Comparison of ENCODE assay signal across 9 mouse cellular contexts in the genomic region with DNA sequence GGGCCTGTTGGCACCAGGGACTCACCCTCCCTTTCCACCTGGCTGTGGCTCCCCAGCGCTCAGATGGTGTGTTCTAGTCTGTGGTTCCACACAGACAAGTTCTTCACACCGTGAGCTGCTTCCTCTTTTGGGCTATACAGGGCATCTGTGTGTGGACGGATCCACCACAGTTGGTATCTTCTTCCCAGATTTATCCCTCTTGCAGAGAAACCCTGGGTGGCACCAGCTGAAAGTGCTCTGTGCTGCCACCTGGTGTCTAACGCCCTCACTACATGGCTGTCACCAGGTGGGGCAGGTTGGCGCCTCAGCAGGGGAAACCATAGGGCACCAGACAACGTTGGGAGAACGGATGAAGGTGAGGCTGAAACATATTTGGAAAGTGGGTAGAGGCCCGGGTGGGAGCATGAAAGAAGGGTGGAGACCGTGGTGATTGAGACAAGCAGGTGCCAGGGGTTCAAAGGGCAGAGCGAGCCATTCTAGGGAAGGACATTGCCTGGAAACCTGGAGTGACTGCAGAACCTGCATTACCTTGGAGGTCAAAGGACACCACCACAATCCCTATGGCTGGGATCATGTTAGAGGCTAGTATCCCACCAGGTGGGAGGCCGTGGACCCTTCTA. TPM values are rescaled to one million over a fixed set of nuclear protein-coding genes. Genes with fewer than 3 reads are reported as not detected.
A peak's percentile ranks its signal among the peaks of the same experiment; 100 is the strongest.
DNase-seq lines count a peak whose midpoint lies in the region; ATAC-seq and TF ChIP-seq lines count a peak whose summit lies in the region.
"Had no signal": no experiment of that assay in that cellular context is flagged by ENCODE, and none has a peak within 500 bp of the region (broad histone marks: within the 10 kb centered on the region; RNA-seq: fewer than 3 reads in every experiment).

No protein-coding gene starts in this region.

- 22% methylated on average over 11 of the region's 11 CpGs for WGBS in heart, adult 2 months
- WGBS in liver, embryonic 14.5 days (ENCODE audit: insufficient replicate concordance): 17% methylated on average over 11 of the region's 11 CpGs
- 22% methylated on average over 11 of the region's 11 CpGs for WGBS in thymus, adult 2 months

- H3K27ac ChIP-seq in heart, adult 2 months: no peak overlapping the region
- H3K27ac ChIP-seq in liver, embryonic 14.5 days: no peak overlapping the region
- no peak overlapping the region for H3K27ac ChIP-seq in thymus, adult 2 months (ENCODE audit: control insufficient read depth, insufficient read depth, low read length)
- H3K27ac ChIP-seq: heart, embryonic 13.5 days had no signal

- no peaks in the 10 kb centered on the region for H3K27me3 ChIP-seq in heart, adult 2 months (ENCODE audit: control insufficient read depth, insufficient read depth, low read length)
- no peaks in the 10 kb centered on the region; the same call in 1 of the 2 replicates for H3K27me3 ChIP-seq in liver, embryonic 14.5 days (ENCODE audit: control insufficient read depth, insufficient read depth, low read length)
- no peaks in the 10 kb centered on the region for H3K27me3 ChIP-seq in thymus, adult 2 months (ENCODE audit: control insufficient read depth, insufficient read depth, low read length)

- peak; percentile 98; the same call in 1 of the 2 replicates for TF ChIP-seq CTCF in heart, adult 2 months (IDR thresholded peaks at IDR 0.05)
- TF ChIP-seq CTCF in liver, embryonic 14.5 days (IDR thresholded peaks at IDR 0.05; ENCODE audit: low read depth): peak; percentile 97
- peak; percentile 97 for TF ChIP-seq CTCF in thymus, adult 2 months (IDR thresholded peaks at IDR 0.05; ENCODE audit: borderline replicate concordance, control insufficient read depth, extremely low read depth, insufficient read depth, low read length, poor library complexity)

- no peaks in the 10 kb centered on the region for H3K36me3 ChIP-seq in heart, adult 2 months (ENCODE audit: control insufficient read depth, insufficient read depth, low read length)
- H3K36me3 ChIP-seq in liver, embryonic 14.5 days (replicated peaks; ENCODE audit: control insufficient read depth, insufficient read depth, low read depth): no peaks in the 10 kb centered on the region
- no peaks in the 10 kb centered on the region for H3K36me3 ChIP-seq in thymus, adult 2 months (ENCODE audit: control insufficient read depth, insufficient read depth, low read length)

- no peaks in the 10 kb centered on the region; the same call in 1 of the 2 replicates for H3K4me1 ChIP-seq in heart, adult 2 months (ENCODE audit: control insufficient read depth, insufficient read depth, low read length)
- no peaks in the 10 kb centered on the region for H3K4me1 ChIP-seq in liver, embryonic 14.5 days (replicated peaks; ENCODE audit: control insufficient read depth in 2 of 2, insufficient read depth in 2 of 2, low read length in 1 of 2)
- peaks cover 7% of the 10 kb centered on the region; the same call in 1 of the 2 replicates for H3K4me1 ChIP-seq in thymus, adult 2 months (replicated peaks; ENCODE audit: control insufficient read depth, insufficient read depth, low read length)

- no peak for TF ChIP-seq POLR2A in heart, adult 2 months (IDR thresholded peaks at IDR 0.05; ENCODE audit: insufficient read depth, low read depth, low read length)
- no peak for TF ChIP-seq POLR2A in thymus, adult 2 months (IDR thresholded peaks at IDR 0.05; ENCODE audit: control insufficient read depth, extremely low read depth, insufficient read depth, low read length, poor library complexity)

- intact Hi-C loops in heart, adult 2 months (cut with DNase I): loop anchor here (1.0 to 2.0 kb wide), 3 partner anchors 64 to 168 kb away; no protein-coding TSS in a partner anchor

- no peak overlapping the region for H3K4me2 ChIP-seq in liver, embryonic 14.5 days (ENCODE audit: low read depth)
- H3K4me2 ChIP-seq: heart, embryonic 13.5 days had no signal

- peak; percentile 65 for DNase-seq in CD4-positive helper T cell, adult 2 months (ENCODE audit: low read depth, low spot score)
- peak; percentile 92 for DNase-seq in adrenal gland, postnatal 10 days
- DNase-seq in embryo, embryonic 9.5 days (ENCODE audit: extremely low spot score): peak; percentile 79
- DNase-seq in heart, adult 2 months: peak; percentile 73 to 89
- peak; percentile 87 for DNase-seq in kidney, postnatal 14 days
- DNase-seq in liver, embryonic 14.5 days (ENCODE audit: low read depth in 3 of 3, low spot score in 3 of 3): peak in 2 of 3 experiments; percentile 28 to 31
- peak; percentile 69 for DNase-seq in ovary, postnatal 10 days (ENCODE audit: low spot score)
- peak; percentile 79 for DNase-seq in thymus, adult 2 months

- H3K79me2 ChIP-seq in heart, adult 2 months (replicated peaks; ENCODE audit: control insufficient read depth, insufficient read depth, low read length): no peaks in the 10 kb centered on the region

- no peaks in the 10 kb centered on the region for H3K9me3 ChIP-seq in liver, embryonic 14.5 days (ENCODE audit: control insufficient read depth, low read length)
- H3K9me3 ChIP-seq: heart, embryonic 13.5 days had no signal

- ATAC-seq in liver, embryonic 14.5 days (ENCODE audit: insufficient read depth): peak; percentile 31; the same call in 1 of the 2 replicates

- H3K4me3 ChIP-seq in heart, adult 2 months: no peak overlapping the region
- H3K4me3 ChIP-seq in liver, embryonic 14.5 days (ENCODE audit: insufficient read depth in 1 of 2, low read depth in 2 of 2, low read length in 2 of 2): no peak overlapping the region
- no peak overlapping the region for H3K4me3 ChIP-seq in thymus, adult 2 months (ENCODE audit: control insufficient read depth, insufficient read depth, low read length)
- H3K4me3 ChIP-seq: heart, embryonic 13.5 days had no signal

- peak; percentile 59; the same call in 1 of the 2 replicates for TF ChIP-seq EP300 in heart, adult 2 months (IDR thresholded peaks at IDR 0.05; ENCODE audit: insufficient read depth, low read depth, low read length)
- no peak for TF ChIP-seq EP300 in liver, embryonic 14.5 days (IDR thresholded peaks at IDR 0.05; ENCODE audit: low read depth)

- no peak overlapping the region for H3K9ac ChIP-seq in heart, adult 2 months (ENCODE audit: low read depth, low read length)
- H3K9ac ChIP-seq in liver, embryonic 14.5 days (replicated peaks): no peak overlapping the region
- H3K9ac ChIP-seq: heart, embryonic 13.5 days had no signal

RNA-seq across cellular contexts. Expression of a gene that starts 12.0 kb away (rescaled TPM):
- total RNA-seq in adrenal gland, postnatal 10 days (2021): 1 to 10 TPM; 6.4 to 8.3 TPM
- 1 to 10 TPM; 1.6 to 2.3 TPM for total RNA-seq in heart, adult 2 months (2021)
- 1.8 and 2.0 TPM in 2 replicates for polyA plus RNA-seq in heart, adult 2 months (2012; rRNA removed)
- 3.5 and 4.9 TPM in 2 replicates for polyA plus RNA-seq in liver, embryonic 14.5 days (2012; rRNA removed)
- polyA plus RNA-seq in liver, embryonic 14.5 days (2014; fragmentation: Nextera tagmentation; extraction: Ambion mirVana): 4.7 and 6.5 TPM in 2 replicates
- 21.5 and 28.4 TPM in 2 replicates for polyA plus RNA-seq in thymus, adult 2 months (2012; rRNA removed)

Comparison
In these comparisons a context has a peak if more than half of its experiments do, and no peak if none do; other contexts are left out.
1. DNase-seq: peak in every context shown above with its lines; median percentile 92 in adrenal gland, postnatal 10 days; 87 in kidney, postnatal 14 days; 81 in heart, adult 2 months; 79 in embryo, embryonic 9.5 days; 79 in thymus, adult 2 months; 69 in ovary, postnatal 10 days; 65 in CD4-positive helper T cell, adult 2 months; 30 in liver, embryonic 14.5 days.